Mouse (Mus musculus) heart, adult 10 weeks (tissue): ENCODE results near the gene Gm5799. TPM values are rescaled to one million over a fixed set of nuclear protein-coding genes. Genes with fewer than 3 reads are reported as not detected.

Experiments used
- polyA plus RNA-seq: library from polyadenylated mRNA; stranded (reverse); fragments of 350-450 nt; fragmentation: Illumina TruSeq; extraction: RNeasy Lipid Tissue Mini Kit (QIAGEN cat#74804); gene quantifications from one replicate; pipeline ENCODE4 v1.2.3, GENCODE M21; 2014; ENCODE audit warnings: low read depth, low replicate concordance

Gm5799 gene
- not detected for polyA plus RNA-seq

DNA sequence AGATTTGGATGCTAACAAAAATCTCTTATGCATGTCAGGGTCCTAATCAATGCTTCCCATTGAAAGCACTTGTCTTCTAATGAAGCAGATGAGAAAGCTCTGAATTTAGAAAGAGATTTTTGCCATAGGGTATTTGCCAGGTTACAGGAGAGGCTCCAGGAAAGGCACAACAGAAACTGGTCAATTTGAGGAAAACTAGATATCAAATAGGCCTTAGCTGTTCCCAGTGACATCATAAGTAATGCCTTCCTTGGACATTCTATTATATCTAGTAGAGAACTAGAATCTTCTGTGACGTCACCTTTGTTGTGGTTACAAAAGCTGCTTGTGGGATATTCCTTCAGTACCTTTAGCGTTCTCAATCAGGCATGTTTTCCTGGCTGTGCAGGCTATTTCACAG is at the start of gene Gm5799:
TSS of gene Gm5799 (plus strand) at position 301 of the 400 bp plus-strand sequence.

DNA sequence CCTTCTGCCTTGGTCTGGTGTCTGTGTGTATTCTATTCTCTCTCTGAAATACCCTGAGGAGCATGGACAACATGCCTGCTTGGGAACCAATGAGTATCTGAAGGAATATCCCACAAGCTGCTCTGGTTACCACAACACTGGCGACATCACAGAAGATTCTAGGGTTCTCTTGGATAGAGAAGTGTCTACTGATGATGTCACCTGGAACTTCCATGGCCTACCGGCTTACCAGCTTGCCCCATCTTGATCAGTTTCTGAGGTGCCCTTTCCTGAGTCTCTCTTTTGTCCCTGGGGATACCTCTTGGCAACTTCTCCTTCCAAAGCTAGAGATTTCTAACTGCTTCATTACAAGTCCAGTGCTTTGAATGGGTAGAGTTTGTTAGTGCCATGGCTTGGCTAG is 35.7 kb downstream of the Gm5799 start, which contains the start of gene Gm17654:
TSS of gene Gm17654 (minus strand) at position 101 of the 400 bp plus-strand sequence.

Other genes with a start within 250 kb of the Gm5799 start
- gene Gm8127, start 249.7 kb upstream of the Gm5799 start, polyA plus RNA-seq: not detected
- gene 1700001F09Rik, start 195.8 kb upstream of the Gm5799 start, polyA plus RNA-seq: not detected
- gene Gm8138, start 127.2 kb upstream of the Gm5799 start, polyA plus RNA-seq: not detected
- not detected for gene Gm17654, start 35.6 kb downstream of the Gm5799 start, polyA plus RNA-seq
- not detected for gene Gm10375, start 64.4 kb downstream of the Gm5799 start, polyA plus RNA-seq
- not detected for gene Gm8165, start 133.6 kb downstream of the Gm5799 start, polyA plus RNA-seq
- not detected for gene Gm7324, start 154.3 kb downstream of the Gm5799 start, polyA plus RNA-seq
- gene Gm16506, start 183.9 kb downstream of the Gm5799 start, polyA plus RNA-seq: not detected
- not detected for gene Gm6526, start 204.3 kb downstream of the Gm5799 start, polyA plus RNA-seq
- gene Gm8180, start 241.2 kb downstream of the Gm5799 start, polyA plus RNA-seq: not detected